Mouse (Mus musculus) CH12.LX (cell line): ENCODE results near the gene Ufsp1. TPM values are rescaled to one million over a fixed set of nuclear protein-coding genes. Genes with fewer than 3 reads are reported as not detected.

Experiments used
- DNase-seq: peaks from one replicate; pipeline ENCODE4 v3.0.0-alpha.2; 2013; ENCODE audit errors: extremely low read depth
- H3K27ac ChIP-seq: 2 replicates; pipeline ENCODE4 v1.5.1; 2012; ENCODE audit warnings: low read depth, mild to moderate bottlenecking, control low read depth, moderate library complexity; ENCODE audit not compliant: insufficient read depth
- H3K27me3 ChIP-seq: replicated peaks from 2 replicates; pipeline ENCODE3; 2012; ENCODE audit warnings: inconsistent platforms
- H3K36me3 ChIP-seq, 2 experiments: replicated peaks in 1 of 2; 2 replicates each; pipeline versions ENCODE3 to v1.6.1; 2012; ENCODE audit warnings: inconsistent platforms in 1 of 2, low read length in 1 of 2, mild to moderate bottlenecking in 1 of 2, mixed read lengths in 1 of 2, moderate library complexity in 1 of 2; ENCODE audit not compliant: control insufficient read depth in 1 of 2, insufficient read depth in 1 of 2
- H3K4me1 ChIP-seq, 2 experiments: 2 replicates each; pipeline ENCODE4 v1.6.1; 2012; ENCODE audit warnings: inconsistent platforms in 1 of 2, moderate library complexity in 1 of 2; ENCODE audit not compliant: insufficient read depth in 2 of 2, control insufficient read depth in 1 of 2
- H3K4me2 ChIP-seq: 2 replicates; pipeline ENCODE4 v1.6.1; 2012; ENCODE audit warnings: low read depth, mild to moderate bottlenecking, control low read depth; ENCODE audit not compliant: poor library complexity, insufficient read depth, severe bottlenecking
- H3K4me3 ChIP-seq, 3 experiments: fragments of 150-350 bp in 1 of 3; sonication (generic) in 1 of 3; replicated peaks in 1 of 3; 2 replicates each; pipeline versions ENCODE3 to v1.5.1; 2011 to 2012; ENCODE audit warnings: low read depth in 2 of 3, low read length in 2 of 3, mild to moderate bottlenecking in 2 of 3, moderate library complexity in 2 of 3, control low read depth in 1 of 3, improper control_type of control experiment in 1 of 3, inconsistent platforms in 1 of 3, mixed read lengths in 1 of 3; ENCODE audit not compliant: poor library complexity in 1 of 3
- H3K79me2 ChIP-seq: replicated peaks from 2 replicates; pipeline ENCODE4 v1.6.1; 2012; ENCODE audit warnings: mild to moderate bottlenecking, moderate library complexity; ENCODE audit not compliant: control insufficient read depth, poor library complexity, insufficient read depth, severe bottlenecking; ENCODE audit errors: extremely low read depth
- H3K9ac ChIP-seq: 2 replicates; pipeline ENCODE4 v1.6.1; 2012; ENCODE audit warnings: low read depth, mild to moderate bottlenecking, control low read depth, moderate library complexity; ENCODE audit not compliant: insufficient read depth
- H3K9me3 ChIP-seq: replicated peaks from 2 replicates; pipeline ENCODE3; 2012; ENCODE audit warnings: low read length, inconsistent platforms, mixed read lengths
- CTCF ChIP-seq, 2 experiments: IDR thresholded peaks in 1 of 2; conservative IDR thresholded peaks in 1 of 2; 2 replicates each; pipeline ENCODE4 v1.5.1; 2011 to 2012; ENCODE audit warnings: low read depth in 2 of 2, low read length in 2 of 2, improper control_type of control experiment in 1 of 2, inconsistent platforms in 1 of 2, mild to moderate bottlenecking in 1 of 2, moderate library complexity in 1 of 2
- GABPA ChIP-seq: IDR thresholded peaks from 2 replicates; pipeline ENCODE4 v1.6.1; 2012; ENCODE audit warnings: low read depth, low read length, improper control_type of control experiment, inconsistent platforms; ENCODE audit not compliant: insufficient replicate concordance
- HCFC1 ChIP-seq: IDR thresholded peaks from 2 replicates; pipeline ENCODE4 v1.6.1; 2012; ENCODE audit warnings: low read depth, mild to moderate bottlenecking, inconsistent platforms, low read length, improper control_type of control experiment
- IRF4 ChIP-seq: IDR thresholded peaks from 2 replicates; pipeline ENCODE4 v1.6.1; 2014; ENCODE audit warnings: low read depth, mild to moderate bottlenecking, inconsistent platforms, low read length, improper control_type of control experiment
- KAT2A ChIP-seq: IDR thresholded peaks from 2 replicates; pipeline ENCODE4 v1.6.1; 2012; ENCODE audit warnings: low read length, improper control_type of control experiment, inconsistent platforms; ENCODE audit not compliant: insufficient replicate concordance
- MAZ ChIP-seq: IDR thresholded peaks from 2 replicates; pipeline ENCODE4 v1.6.1; 2012; ENCODE audit warnings: low read depth, mild to moderate bottlenecking, inconsistent platforms, low read length, improper control_type of control experiment, moderate library complexity
- MXI1 ChIP-seq: IDR thresholded peaks from 2 replicates; pipeline ENCODE4 v1.6.1; 2011; ENCODE audit warnings: mild to moderate bottlenecking, low read depth, low read length, improper control_type of control experiment
- NRF1 ChIP-seq: IDR thresholded peaks from 2 replicates; pipeline ENCODE4 v1.6.1; 2014; ENCODE audit warnings: low read depth, mild to moderate bottlenecking, inconsistent platforms, low read length, improper control_type of control experiment, moderate library complexity
- POLR2AphosphoS2 ChIP-seq: IDR thresholded peaks from 2 replicates; pipeline ENCODE4 v1.6.1; 2011; ENCODE audit warnings: low read depth, low read length, improper control_type of control experiment
- RAD21 ChIP-seq: IDR thresholded peaks from 2 replicates; pipeline ENCODE4 v1.6.1; 2011; ENCODE audit warnings: low read depth, mild to moderate bottlenecking, low read length, improper control_type of control experiment, moderate library complexity
- RCOR1 ChIP-seq: conservative IDR thresholded peaks from 2 replicates; pipeline ENCODE4 v1.6.1; 2012; ENCODE audit warnings: low read depth, mild to moderate bottlenecking, inconsistent platforms, low read length, improper control_type of control experiment
- SMC3 ChIP-seq: IDR thresholded peaks from 2 replicates; pipeline ENCODE4 v1.6.1; 2011; ENCODE audit warnings: low read depth, low read length, improper control_type of control experiment
- UBTF ChIP-seq: IDR thresholded peaks from 2 replicates; pipeline ENCODE4 v1.6.1; 2012; ENCODE audit warnings: low read depth, mild to moderate bottlenecking, inconsistent platforms, low read length, improper control_type of control experiment, moderate library complexity
- dilution Hi-C: fragments of 300-500 bp; cut with MboI; formaldehyde crosslinking; loops from 2 replicates; pipeline ENCODE4 v1.14.3; 2020; ENCODE audit warnings: low sequenced_read_pairs; ENCODE audit not compliant: extremely low pct_unique_long_range_greater_than_20kb, extremely low pct_ligation_motif_present
- in situ Hi-C: fragments of 300-500 bp; cut with MboI; formaldehyde crosslinking; loops from 3 replicates; pipeline ENCODE4 v1.14.3; 2019; ENCODE audit warnings: low sequenced_read_pairs, low pct_ligation_motif_present, low pct_unique_long_range_greater_than_20kb, mixed read lengths
- polyA plus RNA-seq: library from polyadenylated mRNA; unstranded; fragments of >175 nt; gene quantifications from 2 replicates; pipeline ENCODE4 v1.2.1, GENCODE M21; 2012; ENCODE audit warnings: low read depth; ENCODE audit not compliant: insufficient read length
- total RNA-seq, 2 experiments: library from RNA; depleted of rRNA; stranded (reverse); fragments of 300-350 nt in 1 of 2; fragments of >200 nt in 1 of 2; gene quantifications; 2 replicates each; pipeline ENCODE4 v1.2.3; 2012 to 2014

Ufsp1 gene
- total and polyA plus RNA-seq, 3 experiments: 0.91 to 5.2 (median 2.9) TPM

GRCm38 (mm10) chr5:137338663-137339289, 44.3 kb downstream of the Ufsp1 start:
- Histone ChIP-seq H3K27me3 (peaks cover 42% of the 10 kb centered on the region), H3K79me2 (no peaks in the 10 kb centered on the region), H3K4me1 (peaks cover 0 to 4% of the 10 kb centered on the region in 2 experiments; a peak in 2 of 4 replicates), H3K4me2 (no peak overlapping the region), H3K9ac (no peak overlapping the region), H3K36me3 (no peaks in the 10 kb centered on the region), H3K9me3 (no peaks in the 10 kb centered on the region), H3K27ac (no peak overlapping the region), H3K4me3 (no peak overlapping the region)
- dilution Hi-C loops: no loop called here
- no peak for TF ChIP-seq GABPA
- no peak for TF ChIP-seq CTCF (conservative IDR thresholded peaks at IDR 0.05 in 1 of 2, IDR thresholded peaks at IDR 0.05 in 1 of 2; ENCODE audit: low read depth in 2 of 2, low read length in 2 of 2)
- TF ChIP-seq KAT2A: no peak
- TF ChIP-seq MXI1: no peak
- TF ChIP-seq RAD21: no peak
- no peak for TF ChIP-seq HCFC1
- DNase-seq: no peak
- in situ Hi-C loops: loop anchor here (10.0 kb wide), 1 partner anchor 146 kb away; no protein-coding TSS in a partner anchor

GRCm38 (mm10) chr5:137339290-137339979, 45.0 kb downstream of the Ufsp1 start:
- peaks cover 5% of the 10 kb centered on the region for H3K9me3 ChIP-seq
- H3K4me2 ChIP-seq: no peak overlapping the region
- dilution Hi-C loops (no loop called here), in situ Hi-C loops (loop anchor here (10.0 kb wide), 1 partner anchor 145 kb away; no protein-coding TSS in a partner anchor)
- no peak overlapping the region for H3K9ac ChIP-seq
- H3K4me3 ChIP-seq: no peak overlapping the region
- no peaks in the 10 kb centered on the region for H3K36me3 ChIP-seq
- H3K4me1 ChIP-seq: peaks cover 0 to 5% of the 10 kb centered on the region in 2 experiments; a peak in 2 of 4 replicates
- no peak for DNase-seq
- H3K27me3 ChIP-seq: peaks cover 40% of the 10 kb centered on the region
- no peaks in the 10 kb centered on the region for H3K79me2 ChIP-seq
- no peak for TF ChIP-seq NRF1
- H3K27ac ChIP-seq: no peak overlapping the region

GRCm38 (mm10) chr5:137340222-137340621, 45.8 kb downstream of the Ufsp1 start:
- Histone ChIP-seq H3K27ac (no peak overlapping the region), H3K9ac (no peak overlapping the region), H3K4me1 (peaks cover 1 to 12% of the 10 kb centered on the region in 2 experiments; a peak in 2 of 4 replicates), H3K9me3 (peaks cover 6% of the 10 kb centered on the region), H3K4me2 (no peak overlapping the region), H3K4me3 (no peak overlapping the region), H3K79me2 (no peaks in the 10 kb centered on the region), H3K36me3 (no peaks in the 10 kb centered on the region), H3K27me3 (peaks cover 33% of the 10 kb centered on the region)
- in situ Hi-C loops: no loop called here
- dilution Hi-C loops: no loop called here
- TF ChIP-seq MAZ (no peak), SMC3 (no peak), RCOR1 (no peak), CTCF (conservative IDR thresholded peaks at IDR 0.05 in 1 of 2, IDR thresholded peaks at IDR 0.05 in 1 of 2; ENCODE audit: low read depth in 2 of 2, low read length in 2 of 2) (no peak), IRF4 (no peak), POLR2AphosphoS2 (no peak), UBTF (no peak)
- no peak for DNase-seq
